Mouse (Mus musculus): ENCODE results near the gene Inava.

DNA sequence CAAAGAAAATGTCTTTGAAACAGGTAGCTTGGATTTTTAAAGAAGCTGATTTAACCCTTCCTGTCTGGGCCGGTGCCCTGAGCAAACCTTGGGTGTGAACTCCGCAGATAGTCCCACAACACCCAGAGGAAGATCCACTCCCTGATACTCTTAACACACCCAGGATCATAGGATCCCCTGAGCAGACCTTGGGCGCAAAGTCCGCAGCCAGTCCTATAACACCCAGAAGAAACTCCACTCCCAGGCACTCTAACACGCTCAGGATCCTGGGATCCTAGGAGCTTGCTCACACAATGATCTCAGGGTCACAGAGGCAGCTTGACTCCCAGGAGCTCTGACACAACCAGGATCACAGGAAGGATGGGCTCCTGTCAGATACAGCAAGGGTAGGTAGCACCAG, 44.0 kb downstream of the Inava start:
- TF ChIP-seq CTCF (IDR thresholded peaks at IDR 0.05; ENCODE audit: low read depth) = no peak
- no peak for TF ChIP-seq EP300 (IDR thresholded peaks at IDR 0.05; ENCODE audit: low read depth)
